Mouse (Mus musculus) c-Kit-positive CD71-negative TER-119-negative erythroid progenitor cells, embryonic 14.5 days (primary cell): ENCODE measurements at regions not wholly inside any gene's neighbourhood (a gene's known extent, or its start where the extent isn't known, plus 50 kb on each side); places are given as distances from the start of the nearest gene placed in this dataset.

Source experiments
- DNase-seq: peaks from one replicate; pipeline ENCODE4 v3.0.0-alpha.2; 2013; ENCODE audit warnings: low read depth

DNA sequence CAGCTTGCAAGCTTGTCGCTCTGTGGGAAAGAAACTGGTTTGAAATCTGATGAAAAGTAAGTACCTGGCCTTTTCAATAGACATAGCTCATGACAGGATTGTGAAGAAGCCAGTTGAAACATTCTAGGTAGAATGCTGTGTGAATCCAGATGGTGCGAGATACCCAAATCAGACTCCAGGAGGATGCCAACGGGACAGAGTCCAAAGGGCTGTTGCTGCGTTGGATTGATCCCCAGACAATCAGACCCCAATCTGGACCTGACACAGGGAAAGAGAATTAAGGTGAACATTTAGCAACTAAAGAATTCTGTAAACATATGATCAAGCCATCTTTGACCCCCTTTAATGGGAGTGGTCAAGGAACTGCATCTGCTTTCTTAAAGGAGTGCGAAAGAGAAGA is 296.6 kb upstream of the Gm15217 start:
- no peak for DNase-seq

GRCm38 (mm10) chr14:46088968-46089691 is 290.1 kb upstream of the Gm15217 start:
- DNase-seq = no peak

DNA sequence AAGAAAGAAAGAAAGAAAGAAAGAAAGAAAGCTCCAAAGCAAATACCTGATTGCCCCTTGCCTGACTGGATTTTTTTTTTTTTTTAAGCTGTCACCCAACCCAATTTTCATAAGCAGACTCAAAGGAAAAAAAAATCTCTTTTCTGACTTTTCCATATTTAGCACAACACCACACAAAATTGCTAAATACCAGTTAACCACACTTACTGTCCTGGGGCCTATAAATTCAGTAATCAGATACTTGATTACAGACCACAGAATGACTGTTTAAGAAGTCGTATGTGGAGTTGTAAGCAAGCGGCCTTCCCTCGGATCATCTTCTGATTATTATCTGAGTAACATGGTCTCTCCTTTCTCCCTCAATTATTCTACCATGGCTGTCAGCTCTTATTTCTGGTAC is 263.3 kb upstream of the Gm15217 start:
- DNase-seq = no peak

DNA sequence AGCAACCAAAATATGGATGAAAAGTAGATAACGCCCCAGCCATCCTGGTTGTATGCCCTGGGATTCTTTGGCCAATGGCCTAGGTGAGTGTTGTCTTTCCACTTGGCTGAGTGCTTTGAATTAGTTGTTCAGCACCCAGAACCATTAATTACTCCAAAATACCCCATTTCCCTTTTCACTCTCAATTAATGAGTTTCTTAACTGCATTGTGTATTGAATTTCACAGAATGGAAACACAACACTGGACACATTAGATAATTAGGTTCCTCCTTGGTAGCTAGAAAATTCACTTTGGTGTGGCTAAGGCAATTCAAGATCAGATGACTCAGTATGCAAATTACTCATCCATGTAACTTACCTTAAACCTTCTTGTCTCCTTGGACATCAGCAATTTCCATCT is 252.7 kb upstream of the Gm15217 start:
- DNase-seq = no peak

GRCm38 (mm10) chr14:46129762-46130161 is 249.5 kb upstream of the Gm15217 start:
- DNase-seq = no peak

DNA sequence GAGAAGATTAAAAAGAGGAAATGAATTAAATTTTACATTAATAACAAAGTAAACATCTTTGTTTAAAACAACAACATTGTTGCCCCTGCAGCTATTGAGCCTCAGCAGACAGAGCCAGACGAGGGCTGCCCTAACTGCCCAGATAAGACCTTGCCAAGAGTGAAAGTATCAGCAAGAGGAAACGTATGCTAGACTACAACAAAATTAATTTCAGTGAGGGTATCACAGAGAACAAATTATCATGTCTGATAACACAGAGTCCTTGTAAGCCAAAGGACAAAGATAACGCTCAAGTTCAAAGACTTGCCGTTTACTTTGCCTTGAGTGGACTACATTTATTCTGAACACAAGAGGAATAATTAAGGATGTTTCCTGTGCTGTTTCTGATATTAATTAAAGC is 235.0 kb upstream of the Gm15217 start:
- no peak for DNase-seq

DNA sequence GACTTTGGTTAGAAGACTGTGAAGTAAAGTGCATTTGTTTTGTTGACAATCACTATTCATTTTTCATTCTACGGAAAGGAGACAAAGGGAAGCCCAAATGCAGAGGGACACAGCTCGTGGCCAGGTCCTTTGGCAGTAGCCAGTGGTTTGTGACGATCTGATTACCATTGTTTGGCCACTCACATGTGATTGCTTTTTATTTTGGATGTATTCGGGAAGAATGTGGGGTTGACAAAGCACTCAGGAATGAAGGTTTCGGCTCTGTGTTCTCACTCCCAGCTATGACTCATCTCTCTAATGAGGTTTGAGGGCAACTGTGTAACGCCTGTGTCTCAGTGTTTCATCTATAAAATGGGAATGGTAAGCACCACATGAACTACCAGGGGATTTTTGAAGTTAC is 234.5 kb upstream of the Gm15217 start:
- no peak for DNase-seq

GRCm38 (mm10) chr14:46145584-46145983 is 233.6 kb upstream of the Gm15217 start:
- DNase-seq = no peak

- no peak for DNase-seq
Observed at GRCm38 (mm10) chr14:46149073-46149661, 230.0 kb upstream of the Gm15217 start.

DNA sequence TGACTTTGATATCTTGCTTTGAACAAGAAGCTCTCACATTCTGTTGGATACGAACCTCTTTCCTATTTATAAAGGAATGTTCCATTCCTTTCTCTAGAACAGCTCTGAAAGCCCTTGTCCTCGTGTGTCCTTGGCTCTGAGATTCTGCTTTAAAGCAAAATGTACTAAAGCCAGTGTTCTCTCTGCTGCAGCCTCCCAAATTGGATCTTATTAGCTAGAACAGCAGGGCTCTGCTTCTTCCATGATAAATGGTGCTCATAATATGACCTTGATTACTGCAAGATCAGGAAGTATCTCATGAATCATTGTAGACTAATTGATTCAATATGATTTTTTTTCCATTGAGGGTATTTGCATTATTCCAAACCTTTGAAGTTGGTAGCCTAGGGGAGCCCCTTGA is 220.5 kb upstream of the Gm15217 start:
- DNase-seq = no peak

DNA sequence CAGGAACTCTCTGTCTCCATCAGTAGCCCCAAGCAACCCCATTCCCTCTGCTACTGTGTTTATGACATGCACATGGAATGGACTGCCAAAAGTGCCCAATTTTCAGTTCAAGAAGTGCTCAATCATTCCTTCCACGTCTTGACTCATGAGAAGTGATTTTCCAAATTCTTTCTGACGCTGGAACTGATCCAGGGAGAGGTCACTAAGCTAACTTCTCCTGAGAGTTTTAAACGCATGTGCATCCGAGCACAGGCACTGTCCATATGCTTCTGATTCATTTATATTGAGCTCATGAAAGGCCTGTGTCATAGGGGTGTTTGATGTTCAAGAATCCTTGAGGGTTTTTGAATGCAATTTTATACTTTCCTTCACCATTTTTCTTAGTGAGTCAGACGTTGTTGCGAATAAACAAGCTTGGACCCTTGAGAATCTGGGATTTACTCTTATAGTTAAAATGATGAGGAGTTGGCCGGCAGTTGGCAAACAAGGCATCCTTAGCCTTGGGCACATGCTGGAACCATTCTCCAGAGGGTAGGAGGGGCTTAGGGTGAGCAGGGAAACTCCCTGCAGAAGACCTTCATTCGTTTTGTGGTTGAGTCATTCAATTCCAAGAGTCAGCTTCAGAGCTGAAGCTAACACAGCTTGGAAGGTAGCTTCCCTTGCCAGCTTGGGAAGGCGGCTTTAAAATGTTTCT is 206.9 kb upstream of the Gm15217 start:
- no peak for DNase-seq

- no peak for DNase-seq
Observed at GRCm38 (mm10) chr14:46172875-46173324, 206.3 kb upstream of the Gm15217 start.

DNA sequence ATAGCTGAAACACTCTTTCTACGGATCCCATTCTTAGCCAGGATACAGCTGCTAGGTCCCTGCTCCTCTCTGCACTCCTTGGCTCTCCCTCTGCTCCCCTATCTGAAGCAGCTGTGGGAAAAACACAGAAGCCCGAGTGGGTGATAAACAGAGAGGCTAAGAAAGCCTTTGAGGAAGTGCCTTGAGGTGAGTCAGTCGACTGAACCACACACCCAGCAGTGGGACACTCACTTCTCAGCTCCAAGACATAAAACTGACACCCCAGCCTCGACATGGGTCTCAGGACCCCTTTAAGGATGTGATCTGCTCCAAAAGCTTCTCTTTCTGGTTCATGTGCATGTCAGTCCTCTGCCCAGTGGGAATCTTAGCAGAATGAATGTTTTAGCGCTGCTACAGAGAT is 204.8 kb upstream of the Gm15217 start:
- no peak for DNase-seq

- DNase-seq = no peak
Observed at GRCm38 (mm10) chr14:46175291-46176216, 203.7 kb upstream of the Gm15217 start.

- no peak for DNase-seq
Observed at GRCm38 (mm10) chr14:46179024-46179423, 200.2 kb upstream of the Gm15217 start.

DNA sequence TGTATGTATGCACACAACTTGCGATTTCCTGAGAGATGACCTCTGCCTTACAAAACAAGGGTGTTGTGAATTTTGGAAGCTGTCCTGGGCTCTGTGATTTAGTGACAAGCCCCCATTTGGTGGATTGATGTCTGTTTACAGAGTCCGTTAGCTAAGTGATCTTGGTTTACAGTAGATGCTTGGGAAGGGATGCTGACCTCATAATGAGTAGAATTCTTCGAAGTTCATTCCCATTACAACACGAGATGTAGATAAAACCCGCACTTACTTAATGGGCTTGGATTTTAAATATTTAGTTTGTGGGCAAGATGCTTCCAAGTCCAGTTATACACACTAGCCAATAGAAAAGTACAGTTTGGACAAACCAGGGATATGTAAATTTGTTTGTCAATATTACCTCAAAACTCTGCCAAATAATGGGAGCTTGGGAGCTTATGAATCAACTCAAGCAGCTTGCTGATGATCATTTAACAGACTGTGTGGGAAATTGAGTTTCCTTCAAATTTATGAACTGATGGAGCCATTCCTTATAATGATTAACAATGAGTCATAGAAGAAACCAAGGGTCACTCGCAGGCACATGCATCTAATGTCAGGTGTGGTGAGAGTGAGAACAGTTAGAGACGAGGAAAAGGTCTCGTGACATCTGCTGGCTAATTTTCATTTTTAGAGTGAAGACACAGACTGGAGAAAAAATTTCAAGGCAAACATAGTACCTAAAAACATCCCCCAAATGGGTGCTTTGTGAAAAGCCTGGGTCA is 187.4 kb upstream of the Gm15217 start:
- no peak for DNase-seq

DNA sequence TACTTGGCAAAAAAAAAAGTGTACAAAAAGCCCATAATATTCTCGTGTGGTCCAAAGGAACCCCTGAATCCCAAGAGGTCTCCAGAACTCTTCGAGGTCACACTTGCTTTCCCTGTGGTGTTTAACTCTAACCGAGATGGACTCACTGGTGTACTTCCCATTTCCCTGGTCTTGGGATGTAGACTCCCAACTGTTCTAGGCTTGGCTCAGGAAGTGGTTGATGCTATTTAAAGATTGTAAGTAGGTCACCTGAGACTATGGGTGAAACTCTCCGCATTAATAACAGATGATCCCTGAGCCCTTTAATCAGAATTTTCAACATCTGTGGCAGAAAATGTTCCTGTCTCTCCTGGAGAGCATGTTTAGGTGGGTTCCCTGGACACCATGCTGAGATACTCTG is 185.6 kb upstream of the Gm15217 start:
- no peak for DNase-seq

DNA sequence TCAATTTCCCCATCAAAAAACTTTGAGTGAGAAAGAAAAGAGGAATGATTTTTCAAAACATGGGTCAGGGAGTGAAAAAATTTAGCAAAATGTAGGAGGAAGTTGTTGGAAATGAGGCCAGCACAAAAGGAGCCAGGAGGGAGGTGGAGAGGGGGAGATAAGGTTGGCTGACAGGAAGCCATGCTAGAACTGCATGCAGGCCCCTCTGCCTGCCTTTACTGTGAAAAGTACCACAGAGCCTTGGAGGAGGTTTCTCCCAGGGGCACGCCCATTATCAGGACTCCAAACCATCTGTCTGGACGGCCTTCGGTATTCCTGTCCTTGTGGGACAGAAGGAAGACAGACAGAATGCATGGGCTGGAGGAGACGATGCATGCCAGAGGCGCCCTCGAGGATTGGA is 183.3 kb upstream of the Gm15217 start:
- no peak for DNase-seq

DNA sequence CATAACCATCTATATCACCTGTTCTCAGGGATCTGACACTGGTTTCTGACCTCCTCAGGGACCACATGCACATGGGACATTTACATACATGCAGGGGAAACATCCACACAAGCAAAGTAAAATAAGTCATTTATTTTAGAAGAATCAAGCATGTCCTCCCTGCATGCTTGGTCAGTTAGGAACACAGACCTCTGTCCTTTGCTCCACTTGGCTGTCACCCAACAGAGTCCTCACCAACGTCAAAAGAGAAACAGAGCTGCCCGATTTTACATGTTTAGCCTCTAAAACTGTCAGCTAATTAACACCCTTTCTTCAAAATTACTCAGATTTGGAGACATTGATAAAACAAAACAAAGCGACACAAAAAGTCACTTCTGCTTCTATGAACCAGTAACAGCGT is 176.4 kb upstream of the Gm15217 start:
- DNase-seq = no peak

DNA sequence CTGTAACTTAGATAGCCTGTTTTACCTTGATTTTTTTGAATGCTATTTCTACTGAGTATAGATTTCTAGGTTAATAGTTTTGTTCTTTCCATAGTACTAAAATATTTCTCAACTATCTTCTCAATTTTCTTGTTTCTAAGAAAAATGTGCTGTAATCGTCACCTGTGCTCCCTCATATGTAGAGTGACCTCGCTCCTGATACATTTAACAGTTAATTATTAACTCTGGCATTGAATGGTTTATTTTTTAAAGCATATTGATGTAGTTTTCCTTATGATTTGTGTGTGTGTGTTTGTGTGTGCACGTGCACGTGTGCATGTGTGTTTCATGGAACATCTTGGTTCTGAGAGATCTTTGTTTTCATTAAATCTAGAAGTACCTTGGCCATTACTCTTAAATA is 158.7 kb upstream of the Gm15217 start:
- DNase-seq = no peak

DNA sequence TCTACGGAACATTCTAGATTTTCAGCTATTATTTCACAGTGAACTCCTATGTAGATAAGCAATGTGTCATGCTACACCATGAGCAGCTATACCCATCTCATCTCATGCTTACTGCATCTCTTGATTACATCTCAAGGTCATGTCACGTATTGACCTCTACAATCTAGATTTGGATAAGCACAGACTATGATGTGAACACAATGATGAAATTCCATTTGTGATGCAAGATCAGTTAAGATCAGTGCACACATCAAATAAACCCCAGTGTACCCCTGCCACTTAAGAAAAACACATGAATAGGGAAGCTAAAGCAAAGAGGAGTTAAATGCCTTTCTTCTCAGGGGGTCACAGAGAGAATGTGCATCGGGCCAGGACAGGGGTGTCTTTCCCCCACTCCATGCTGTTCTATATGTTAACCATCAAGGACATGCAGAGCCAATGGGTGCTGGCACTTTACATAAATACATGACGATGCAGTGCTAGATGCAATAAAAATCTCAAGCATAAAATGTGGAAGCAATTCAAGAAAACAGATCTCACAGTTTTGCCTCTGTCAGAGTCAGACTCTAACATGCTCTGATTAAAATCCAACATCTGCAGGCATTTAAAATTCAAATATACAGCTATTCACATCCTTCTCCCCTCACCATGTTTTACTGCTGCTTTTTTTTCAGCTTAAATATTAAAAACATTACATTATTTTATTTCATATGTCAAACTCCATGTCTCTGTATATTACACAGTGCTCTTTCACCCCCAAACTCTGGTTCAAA is 157.1 kb upstream of the Gm15217 start:
- DNase-seq = no peak
